Mouse (Mus musculus) heart, embryonic 15.5 days (tissue): ENCODE results near the gene Tmem117. TPM values are rescaled to one million over a fixed set of nuclear protein-coding genes. Genes with fewer than 3 reads are reported as not detected.

Experiments used
- ATAC-seq: fragments of 200-750 bp; cut with Nextera tagmentation; replicated peaks from 2 replicates; pipeline ENCODE4 v1.8.0; 2017; ENCODE audit warnings: low read depth, moderate TSS enrichment; ENCODE audit not compliant: insufficient number of reproducible peaks, insufficient read depth, low FRiP score
- H3K27ac ChIP-seq: fragments of 300-500 bp; sonication (generic); 2 replicates; pipeline ENCODE4 v1.5.1; 2015; ENCODE audit warnings: mild to moderate bottlenecking, inconsistent platforms
- H3K27me3 ChIP-seq: fragments of 300-500 bp; sonication (generic); 2 replicates; pipeline ENCODE4 v1.6.1; 2015; ENCODE audit warnings: inconsistent platforms
- H3K36me3 ChIP-seq: fragments of 300-500 bp; sonication (generic); 2 replicates; pipeline ENCODE4 v1.6.1; 2015; ENCODE audit warnings: mild to moderate bottlenecking, inconsistent platforms
- H3K4me1 ChIP-seq: fragments of 300-500 bp; sonication (generic); replicated peaks from 2 replicates; pipeline ENCODE4 v1.6.1; 2015; ENCODE audit warnings: inconsistent platforms
- H3K4me2 ChIP-seq: fragments of 300-500 bp; sonication (generic); 2 replicates; pipeline ENCODE4 v1.6.1; 2015; ENCODE audit warnings: inconsistent platforms, mild to moderate bottlenecking, moderate library complexity
- H3K4me3 ChIP-seq: fragments of 300-500 bp; sonication (generic); 2 replicates; pipeline ENCODE4 v1.5.1; 2015; ENCODE audit warnings: mild to moderate bottlenecking, inconsistent platforms
- H3K9ac ChIP-seq: fragments of 300-500 bp; sonication (generic); 2 replicates; pipeline ENCODE4 v1.6.1; 2015; ENCODE audit warnings: mild to moderate bottlenecking, inconsistent platforms
- H3K9me3 ChIP-seq: fragments of 300-500 bp; sonication (generic); replicated peaks from 2 replicates; pipeline ENCODE4 v1.6.1; 2016; ENCODE audit warnings: inconsistent platforms
- WGBS: fragments of 180-500 bp; shearing (Covaris S2); methylation state at CpG from one replicate; pipeline ENCODE4 v1.1.7; 2015; ENCODE audit warnings: mixed read lengths; 5-methylcytosine and 5-hydroxymethylcytosine counted together
- polyA plus RNA-seq: library from polyadenylated mRNA; unstranded; fragments of >200 nt; fragmentation: Nextera tagmentation; extraction: Ambion mirVana; gene quantifications from 2 replicates; pipeline ENCODE4 v1.2.1, GENCODE M21; 2015

Gene Tmem117
- polyA plus RNA-seq, 1 experiment from 2014 or later: 2.0 TPM

- H3K27me3 ChIP-seq: 0 out of 2 replicates have a peak, but pooled peaks cover 3% of the 10 kb centered on the region
- WGBS: 70% methylated on average over 6 of the region's 6 CpGs
Observed at GRCm38 (mm10) chr15:94664612-94665011, 35.6 kb downstream of the Tmem117 start.

GRCm38 (mm10) chr15:94681135-94681534 lies 52.1 kb downstream of the Tmem117 start:
- H3K4me1 ChIP-seq: no peaks in the 10 kb centered on the region
- 46% methylated on average over 3 of the region's 3 CpGs for WGBS
- no peak overlapping the region for H3K27ac ChIP-seq
- H3K9me3 ChIP-seq: no peaks in the 10 kb centered on the region
- no peaks in the 10 kb centered on the region for H3K36me3 ChIP-seq
- ATAC-seq: no peak
- H3K4me2 ChIP-seq: no peak overlapping the region
- no peaks in the 10 kb centered on the region for H3K27me3 ChIP-seq
- no peak overlapping the region for H3K9ac ChIP-seq
- H3K4me3 ChIP-seq: no peak overlapping the region

More at GRCm38 (mm10) chr15:94664612-94665011, 35.6 kb downstream of the Tmem117 start:
- Histone ChIP-seq H3K36me3 (no peaks in the 10 kb centered on the region), H3K9ac (no peak overlapping the region), H3K4me1 (no peaks in the 10 kb centered on the region), H3K4me2 (no peak overlapping the region), H3K4me3 (no peak overlapping the region), H3K9me3 (no peaks in the 10 kb centered on the region), H3K27ac (no peak overlapping the region)
- ATAC-seq: no peak

- no peaks in the 10 kb centered on the region for H3K36me3 ChIP-seq
- no peak for ATAC-seq
- H3K27me3 ChIP-seq: no peaks in the 10 kb centered on the region
- no peaks in the 10 kb centered on the region for H3K9me3 ChIP-seq
- WGBS: 69% methylated on average over 7 of the region's 7 CpGs
- H3K9ac ChIP-seq: no peak overlapping the region
- H3K4me2 ChIP-seq: no peak overlapping the region
- no peaks in the 10 kb centered on the region for H3K4me1 ChIP-seq
- no peak overlapping the region for H3K27ac ChIP-seq
- H3K4me3 ChIP-seq: no peak overlapping the region
Observed at GRCm38 (mm10) chr15:94684269-94684668, 55.2 kb downstream of the Tmem117 start.

GRCm38 (mm10) chr15:94687176-94687575 lies 58.1 kb downstream of the Tmem117 start:
- H3K27me3 ChIP-seq: no peaks in the 10 kb centered on the region
- no peaks in the 10 kb centered on the region for H3K9me3 ChIP-seq
- H3K4me3 ChIP-seq: no peak overlapping the region
- WGBS: 85% methylated on average over 7 of the region's 7 CpGs
- H3K9ac ChIP-seq: no peak overlapping the region
- no peaks in the 10 kb centered on the region for H3K36me3 ChIP-seq
- H3K27ac ChIP-seq: no peak overlapping the region
- ATAC-seq: no peak
- H3K4me1 ChIP-seq: no peaks in the 10 kb centered on the region
- H3K4me2 ChIP-seq: no peak overlapping the region

GRCm38 (mm10) chr15:94687629-94688028 lies 58.6 kb downstream of the Tmem117 start:
- H3K36me3 ChIP-seq: no peaks in the 10 kb centered on the region
- H3K9me3 ChIP-seq: no peaks in the 10 kb centered on the region
- ATAC-seq: no peak
- no peak overlapping the region for H3K4me2 ChIP-seq
- no peak overlapping the region for H3K9ac ChIP-seq
- H3K4me3 ChIP-seq: no peak overlapping the region
- 62% methylated on average over 3 of the region's 3 CpGs for WGBS
- H3K27ac ChIP-seq: no peak overlapping the region
- H3K27me3 ChIP-seq: no peaks in the 10 kb centered on the region
- H3K4me1 ChIP-seq: no peaks in the 10 kb centered on the region

- Histone ChIP-seq H3K4me1 (no peaks in the 10 kb centered on the region), H3K36me3 (no peaks in the 10 kb centered on the region), H3K4me3 (no peak overlapping the region), H3K9ac (no peak overlapping the region), H3K9me3 (no peaks in the 10 kb centered on the region), H3K27ac (no peak overlapping the region), H3K4me2 (no peak overlapping the region), H3K27me3 (no peaks in the 10 kb centered on the region)
- no peak for ATAC-seq
- WGBS: 72% methylated on average over 5 of the region's 5 CpGs
Observed at GRCm38 (mm10) chr15:94689195-94689883, 60.3 kb downstream of the Tmem117 start.

- H3K4me3 ChIP-seq: no peak overlapping the region
- no peaks in the 10 kb centered on the region for H3K36me3 ChIP-seq
- H3K9me3 ChIP-seq: no peaks in the 10 kb centered on the region
- H3K4me1 ChIP-seq: no peaks in the 10 kb centered on the region
- 58% methylated on average over 6 of the region's 6 CpGs for WGBS
- no peak overlapping the region for H3K27ac ChIP-seq
- H3K9ac ChIP-seq: no peak overlapping the region
- H3K4me2 ChIP-seq: no peak overlapping the region
- no peaks in the 10 kb centered on the region for H3K27me3 ChIP-seq
- ATAC-seq: no peak
Observed at GRCm38 (mm10) chr15:94689884-94690231, 60.8 kb downstream of the Tmem117 start.

- H3K4me2 ChIP-seq: no peak overlapping the region
- ATAC-seq: no peak
- no peaks in the 10 kb centered on the region for H3K36me3 ChIP-seq
- 18% methylated on average over 5 of the region's 5 CpGs for WGBS
- no peak overlapping the region for H3K27ac ChIP-seq
- no peak overlapping the region for H3K9ac ChIP-seq
- no peaks in the 10 kb centered on the region for H3K27me3 ChIP-seq
- no peak overlapping the region for H3K4me3 ChIP-seq
- H3K9me3 ChIP-seq: no peaks in the 10 kb centered on the region
- H3K4me1 ChIP-seq: no peaks in the 10 kb centered on the region
Observed at GRCm38 (mm10) chr15:94722759-94723158, 93.7 kb downstream of the Tmem117 start.

GRCm38 (mm10) chr15:94732104-94732503 lies 103.1 kb downstream of the Tmem117 start:
- no peaks in the 10 kb centered on the region for H3K36me3 ChIP-seq
- WGBS: 83% methylated on average over 4 of the region's 4 CpGs
- no peak for ATAC-seq

GRCm38 (mm10) chr15:94769227-94769626 lies 140.2 kb downstream of the Tmem117 start:
- peak; percentile 43; the same call in 1 of the 2 replicates for ATAC-seq
- WGBS: 26% methylated on average over 4 of the region's 4 CpGs

More at GRCm38 (mm10) chr15:94732104-94732503, 103.1 kb downstream of the Tmem117 start:
- Histone ChIP-seq H3K4me3 (no peak overlapping the region), H3K9ac (no peak overlapping the region), H3K9me3 (no peaks in the 10 kb centered on the region), H3K27me3 (no peaks in the 10 kb centered on the region), H3K27ac (no peak overlapping the region), H3K4me2 (no peak overlapping the region), H3K4me1 (no peaks in the 10 kb centered on the region)

GRCm38 (mm10) chr15:94770832-94771578 lies 142.0 kb downstream of the Tmem117 start:
- no peak for ATAC-seq
- H3K4me2 ChIP-seq: no peak overlapping the region
- H3K27me3 ChIP-seq: no peaks in the 10 kb centered on the region
- H3K4me3 ChIP-seq: no peak overlapping the region
- H3K4me1 ChIP-seq: no peaks in the 10 kb centered on the region
- peaks cover 5% of the 10 kb centered on the region; the same call in 1 of the 2 replicates for H3K9me3 ChIP-seq
- 70% methylated on average over 7 of the region's 7 CpGs for WGBS
- H3K27ac ChIP-seq: no peak overlapping the region
- no peaks in the 10 kb centered on the region for H3K36me3 ChIP-seq
- no peak overlapping the region for H3K9ac ChIP-seq

More at GRCm38 (mm10) chr15:94769227-94769626, 140.2 kb downstream of the Tmem117 start:
- H3K4me3 ChIP-seq: no peak overlapping the region
- H3K36me3 ChIP-seq: no peaks in the 10 kb centered on the region
- no peak overlapping the region for H3K4me2 ChIP-seq
- H3K27ac ChIP-seq: no peak overlapping the region
- H3K9ac ChIP-seq: no peak overlapping the region
- H3K27me3 ChIP-seq: no peaks in the 10 kb centered on the region
- peaks cover 5% of the 10 kb centered on the region; the same call in 1 of the 2 replicates for H3K9me3 ChIP-seq
- H3K4me1 ChIP-seq: no peaks in the 10 kb centered on the region
